Mouse (Mus musculus): ENCODE measurements at regions not wholly inside any gene's neighbourhood (a gene's known extent, or its start where the extent isn't known, plus 50 kb on each side); places are given as distances from the start of the nearest gene placed in this dataset.
"Not testable (repeated sequence)": the region's sequence is repeated elsewhere in the genome, so short reads cannot be mapped to it uniquely, and the experiment has no call there.

- peak; percentile 9 for DNase-seq
Observed at GRCm38 (mm10) chr7:59891363-59891762, 113.5 kb downstream of the Snurf start.

GRCm38 (mm10) chr7:59858480-59858879 is 146.4 kb downstream of the Snurf start:
- DNase-seq = not testable (repeated sequence)
